Mouse (Mus musculus) brown adipose tissue, adult 24 weeks (tissue): ENCODE measurements around the gene Lyrm9. TPM values are rescaled to one million over a fixed set of nuclear protein-coding genes. Genes with fewer than 3 reads are reported as not detected.

ENCODE experiments used
- H3K27ac ChIP-seq: fragments of 200-500 bp; replicated peaks from 2 replicates; pipeline ENCODE4 v1.5.1; 2012; ENCODE audit warnings: low read depth, mild to moderate bottlenecking, low read length
- H3K4me1 ChIP-seq: fragments of 200-500 bp; 2 replicates; pipeline ENCODE4 v1.6.1; 2012; ENCODE audit warnings: low read length, mixed read lengths; ENCODE audit not compliant: control insufficient read depth, insufficient read depth, insufficient read length
- H3K4me3 ChIP-seq: fragments of 200-500 bp; 2 replicates; pipeline ENCODE4 v1.5.1; 2012; ENCODE audit warnings: low read depth, mild to moderate bottlenecking, low read length, moderate library complexity; ENCODE audit not compliant: insufficient read depth
- polyA plus RNA-seq: library from polyadenylated mRNA; stranded (reverse); fragments of >200 nt; gene quantifications from 2 replicates; pipeline ENCODE4 v1.2.4, GENCODE M21; 2012; ENCODE audit not compliant: missing spikeins, insufficient read depth, insufficient read length

Gene Lyrm9
- polyA plus RNA-seq, 1 experiment: 58.3 TPM

DNA sequence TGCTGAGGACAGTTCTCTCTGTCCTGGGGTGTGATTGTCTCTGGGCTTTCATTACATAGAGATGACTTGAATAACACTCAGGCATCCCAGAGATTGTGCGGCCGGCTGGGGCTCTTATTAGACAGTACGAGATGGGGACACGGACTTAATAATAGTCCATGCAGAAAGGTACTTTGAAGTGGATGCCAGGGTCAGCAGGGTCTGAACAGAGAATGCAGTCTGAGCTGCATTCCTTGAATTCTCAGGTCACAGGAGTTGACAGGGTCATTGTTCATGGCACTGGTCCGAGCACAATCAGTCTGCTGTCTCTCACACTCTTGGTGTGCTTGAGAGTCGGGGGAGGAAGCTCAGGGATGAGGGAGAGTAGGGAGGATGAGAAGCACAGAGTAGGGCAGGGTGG is 3.0 kb downstream of the Lyrm9 start:
- Histone ChIP-seq H3K4me3 (no peak overlapping the region), H3K4me1 (no peaks in the 10 kb centered on the region), H3K27ac (no peak overlapping the region)

DNA sequence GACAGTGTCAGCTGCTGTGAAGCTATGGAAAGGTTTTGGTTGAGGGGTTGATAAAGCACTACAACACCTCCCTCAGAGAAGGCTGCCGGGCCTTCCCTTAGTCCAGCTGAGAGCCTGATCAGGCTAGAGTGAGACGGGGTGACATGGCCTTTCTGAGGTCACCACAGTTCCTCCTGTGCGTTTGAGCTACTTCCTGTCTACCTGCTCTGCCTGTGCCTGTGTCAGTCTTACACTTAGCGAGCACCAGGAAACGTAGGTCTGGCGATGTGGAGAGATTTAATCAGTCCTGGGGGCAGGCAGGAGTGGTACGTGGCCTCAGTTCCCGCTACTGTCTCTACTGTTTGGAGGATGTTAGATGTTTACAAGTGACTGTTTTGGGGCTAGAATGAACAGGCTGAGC is 3.8 kb downstream of the Lyrm9 start:
- H3K27ac ChIP-seq: no peak overlapping the region
- H3K4me3 ChIP-seq: no peak overlapping the region
- H3K4me1 ChIP-seq: no peaks in the 10 kb centered on the region

DNA sequence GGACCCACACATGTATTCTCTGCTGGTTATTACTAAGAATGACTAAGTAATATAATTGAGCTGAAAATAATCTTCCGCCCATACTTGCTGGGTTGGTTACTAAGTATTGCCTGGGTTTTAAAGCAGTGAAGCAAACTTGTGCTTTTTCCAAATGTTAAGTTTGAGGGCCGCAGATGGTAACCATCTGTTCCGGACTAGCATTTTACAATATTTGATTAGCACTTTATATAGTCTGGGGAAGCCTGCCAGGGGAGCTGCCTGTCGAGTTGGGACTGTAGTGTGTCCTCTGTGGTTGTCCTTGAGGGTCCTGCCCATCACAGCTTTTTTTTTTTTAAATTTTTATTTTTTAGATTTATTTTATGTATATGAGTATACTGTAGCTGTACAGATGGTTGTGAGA is 5.3 kb downstream of the Lyrm9 start:
- Histone ChIP-seq H3K4me3 (no peak overlapping the region), H3K27ac (no peak overlapping the region), H3K4me1 (no peaks in the 10 kb centered on the region)

DNA sequence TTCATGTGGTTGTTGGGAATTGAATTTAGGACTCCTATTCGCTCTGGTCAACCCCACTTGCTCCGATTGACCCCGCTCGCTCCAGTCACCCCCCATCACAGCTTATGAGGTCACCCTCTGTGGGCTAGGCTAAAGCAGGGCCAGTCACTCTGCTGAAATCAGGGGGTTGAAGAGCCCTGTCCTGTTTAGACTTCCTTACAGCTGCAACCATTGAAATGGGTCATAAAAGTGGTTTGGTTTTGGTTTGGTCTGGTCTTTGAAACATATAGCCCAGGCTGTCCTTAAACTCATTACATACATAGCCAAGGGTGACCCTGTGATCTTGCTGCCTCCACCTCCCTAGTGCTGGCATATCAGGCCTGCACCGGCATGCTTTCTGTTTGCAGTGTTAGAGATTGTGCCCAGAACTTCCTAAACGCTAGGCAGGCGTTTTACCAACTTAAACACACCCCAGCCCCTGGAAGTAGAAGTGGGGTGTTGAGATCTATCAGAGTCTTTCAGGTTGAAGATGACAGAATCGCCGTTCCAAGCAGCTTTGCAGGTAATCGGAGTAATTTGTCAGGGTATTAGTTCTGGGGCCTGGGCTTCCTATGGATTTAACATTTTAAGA is 5.8 kb downstream of the Lyrm9 start:
- Histone ChIP-seq H3K4me3 (no peak overlapping the region), H3K27ac (no peak overlapping the region), H3K4me1 (no peaks in the 10 kb centered on the region)

DNA sequence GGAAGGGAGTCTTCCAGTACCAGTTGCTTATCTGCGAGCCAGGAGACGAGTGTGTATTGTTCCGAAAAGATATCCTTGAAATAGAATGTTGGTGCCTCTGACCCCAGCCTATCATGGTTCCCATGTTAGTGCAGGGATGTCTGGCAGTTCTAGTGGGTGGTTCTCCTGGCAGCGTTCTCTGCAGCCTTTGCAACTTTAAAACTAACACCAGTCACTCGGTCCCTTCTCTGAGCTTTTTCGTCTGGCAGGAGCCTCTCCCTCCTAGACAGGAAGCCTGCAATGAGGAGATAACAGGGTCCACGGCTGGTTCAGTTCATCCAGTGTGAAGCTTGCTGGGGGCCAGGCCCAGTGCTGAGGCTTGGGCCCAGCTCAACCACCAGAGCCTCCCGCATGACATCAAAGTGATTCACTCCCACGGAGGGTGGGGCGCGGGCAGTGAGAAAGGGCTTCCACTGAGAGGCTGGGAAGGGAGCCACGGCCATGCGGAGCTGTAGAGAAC is 6.5 kb downstream of the Lyrm9 start:
- Histone ChIP-seq H3K27ac (no peak overlapping the region), H3K4me1 (no peaks in the 10 kb centered on the region), H3K4me3 (no peak overlapping the region)

GRCm38 (mm10) chr11:78836486-78836885 is 10.1 kb downstream of the Lyrm9 start:
- Histone ChIP-seq H3K4me3 (no peak overlapping the region), H3K4me1 (no peaks in the 10 kb centered on the region), H3K27ac (no peak overlapping the region)

- no peaks in the 10 kb centered on the region for H3K4me1 ChIP-seq
- no peak overlapping the region for H3K27ac ChIP-seq
Measured at GRCm38 (mm10) chr11:78837989-78838388, 11.6 kb downstream of the Lyrm9 start.

GRCm38 (mm10) chr11:78839491-78839890 is 13.1 kb downstream of the Lyrm9 start:
- Histone ChIP-seq H3K27ac (no peak overlapping the region), H3K4me3 (no peak overlapping the region), H3K4me1 (no peaks in the 10 kb centered on the region)

More at GRCm38 (mm10) chr11:78837989-78838388, 11.6 kb downstream of the Lyrm9 start:
- H3K4me3 ChIP-seq: no peak overlapping the region

GRCm38 (mm10) chr11:78840141-78840540 is 13.8 kb downstream of the Lyrm9 start:
- Histone ChIP-seq H3K4me3 (no peak overlapping the region), H3K4me1 (no peaks in the 10 kb centered on the region), H3K27ac (no peak overlapping the region)

DNA sequence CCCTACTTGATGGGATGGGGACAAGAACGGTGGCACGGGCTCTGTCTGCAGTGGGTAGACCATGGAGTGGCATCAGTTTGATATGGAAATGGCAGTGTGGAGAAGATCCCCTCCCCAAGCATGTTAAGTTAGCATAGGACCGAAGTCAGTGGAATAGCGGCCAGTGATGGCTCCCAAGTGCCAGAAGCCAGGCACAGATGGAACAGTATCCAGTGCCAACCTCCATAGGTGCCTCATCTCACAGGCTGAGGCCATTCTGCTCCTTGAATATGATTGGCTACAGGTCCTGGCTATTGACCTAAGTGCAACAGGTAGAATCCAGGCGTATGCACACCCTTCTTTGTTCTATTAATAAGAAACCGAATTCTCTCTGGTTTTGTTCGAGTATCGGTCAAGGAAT is 15.6 kb downstream of the Lyrm9 start:
- H3K27ac ChIP-seq: no peak overlapping the region
- H3K4me1 ChIP-seq: no peaks in the 10 kb centered on the region
- H3K4me3 ChIP-seq: no peak overlapping the region

DNA sequence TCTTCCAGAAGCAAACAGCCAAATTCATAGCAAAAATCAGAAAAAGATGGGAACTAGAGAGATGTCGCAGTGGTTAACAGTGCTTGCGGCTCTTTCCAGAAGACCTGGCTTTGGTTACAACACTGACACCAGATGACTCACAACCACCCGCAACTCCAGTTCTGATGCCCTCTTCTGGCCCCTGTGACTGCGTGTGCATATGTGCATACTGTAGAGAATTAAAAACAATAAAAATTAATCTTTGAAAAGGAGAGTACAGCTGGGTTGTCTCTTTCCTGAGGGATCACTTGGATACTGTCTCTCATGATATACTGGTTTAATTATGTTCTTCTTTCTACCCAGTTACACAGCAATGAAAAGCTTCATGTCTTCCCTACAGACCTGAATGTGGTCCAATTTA is 20.2 kb downstream of the Lyrm9 start:
- Histone ChIP-seq H3K27ac (no peak overlapping the region), H3K4me3 (no peak overlapping the region), H3K4me1 (no peaks in the 10 kb centered on the region)

DNA sequence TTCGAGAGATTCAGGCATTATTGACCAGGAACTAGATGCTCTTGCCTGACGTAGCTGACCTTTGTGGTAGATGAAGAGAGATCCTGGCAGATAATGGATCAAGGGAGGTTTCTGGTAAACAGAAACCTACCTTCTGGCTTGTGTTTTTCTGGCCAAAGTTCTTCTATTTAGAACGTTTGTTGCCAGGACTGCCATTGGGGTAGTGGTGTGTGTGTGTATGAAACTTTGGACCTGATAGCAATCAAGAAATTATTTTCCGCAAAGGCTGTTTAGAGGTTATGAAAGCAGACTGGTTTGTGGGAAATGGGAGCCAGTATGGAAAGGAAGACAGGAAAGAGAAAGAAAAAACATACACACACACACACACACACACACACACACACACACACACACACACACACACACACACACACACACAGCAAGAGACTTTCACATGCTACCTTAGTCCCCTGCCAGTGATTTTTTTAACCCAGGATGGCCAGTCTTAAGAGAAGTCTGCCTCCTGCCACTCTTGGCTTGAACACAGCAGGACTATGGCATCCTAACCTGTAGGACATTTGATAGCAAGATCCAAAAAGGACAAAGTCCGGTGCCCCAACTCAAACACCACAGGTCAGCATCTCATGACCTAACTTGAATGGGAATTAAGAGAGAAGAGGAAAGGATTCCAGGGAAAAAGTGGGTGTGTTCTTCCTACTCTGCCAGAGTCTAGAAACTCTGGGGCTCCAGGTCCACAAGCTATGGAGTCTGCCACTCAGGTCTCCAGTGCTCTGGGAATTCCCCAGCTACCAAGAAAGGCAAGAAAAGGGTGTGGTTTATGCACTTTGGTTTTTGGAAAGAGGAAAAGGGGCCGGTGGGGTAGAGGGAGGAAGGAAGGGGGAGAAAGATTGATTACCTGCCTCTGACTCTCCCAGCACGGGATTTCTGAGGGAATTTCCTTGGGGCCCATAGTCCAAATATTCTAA is 21.8 kb downstream of the Lyrm9 start:
- no peak overlapping the region for H3K27ac ChIP-seq
- H3K4me1 ChIP-seq: no peaks in the 10 kb centered on the region
- H3K4me3 ChIP-seq: no peak overlapping the region

DNA sequence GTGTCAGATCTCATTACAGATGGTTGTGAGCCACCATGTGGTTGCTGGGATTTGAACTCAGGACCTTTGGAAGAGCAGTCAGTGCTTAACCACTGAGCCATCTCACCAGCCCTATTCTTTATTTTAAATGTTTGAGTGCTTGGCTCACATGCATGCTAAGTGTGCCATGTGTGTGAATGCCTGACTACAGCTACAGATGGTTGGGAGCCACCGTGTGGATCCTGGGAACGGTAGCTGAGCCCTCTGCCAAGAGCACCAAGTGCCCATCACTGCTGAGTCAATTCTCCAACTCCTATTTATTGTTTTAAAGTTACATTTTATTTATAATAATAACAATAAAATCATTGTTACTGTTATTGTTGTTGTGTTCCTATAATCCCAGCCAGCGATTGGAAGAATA is 23.5 kb downstream of the Lyrm9 start:
- Histone ChIP-seq H3K27ac (no peak overlapping the region), H3K4me1 (no peaks in the 10 kb centered on the region), H3K4me3 (no peak overlapping the region)

- Histone ChIP-seq H3K4me1 (no peaks in the 10 kb centered on the region), H3K27ac (no peak overlapping the region)
Measured at GRCm38 (mm10) chr11:78851216-78851870, 25.0 kb downstream of the Lyrm9 start.

GRCm38 (mm10) chr11:78851871-78852265 is 25.5 kb downstream of the Lyrm9 start:
- H3K4me3 ChIP-seq: no peak overlapping the region
- H3K27ac ChIP-seq: no peak overlapping the region
- H3K4me1 ChIP-seq: no peaks in the 10 kb centered on the region

More at GRCm38 (mm10) chr11:78851216-78851870, 25.0 kb downstream of the Lyrm9 start:
- H3K4me3 ChIP-seq: no peak overlapping the region
